Mouse (Mus musculus) pancreas, adult 10 weeks (tissue): ENCODE measurements around the gene Fbxo31. TPM values are rescaled to one million over a fixed set of nuclear protein-coding genes. Genes with fewer than 3 reads are reported as not detected.

ENCODE experiments used
- polyA plus RNA-seq: library from polyadenylated mRNA; stranded (reverse); fragments of 350-450 nt; fragmentation: Illumina TruSeq; extraction: RNeasy Lipid Tissue Mini Kit (QIAGEN cat#74804); gene quantifications from one replicate; pipeline ENCODE4 v1.2.3, GENCODE M21; 2015; ENCODE audit warnings: low read depth, low replicate concordance; ENCODE audit not compliant: insufficient read depth

The Fbxo31 gene
- 15.5 TPM for polyA plus RNA-seq

DNA sequence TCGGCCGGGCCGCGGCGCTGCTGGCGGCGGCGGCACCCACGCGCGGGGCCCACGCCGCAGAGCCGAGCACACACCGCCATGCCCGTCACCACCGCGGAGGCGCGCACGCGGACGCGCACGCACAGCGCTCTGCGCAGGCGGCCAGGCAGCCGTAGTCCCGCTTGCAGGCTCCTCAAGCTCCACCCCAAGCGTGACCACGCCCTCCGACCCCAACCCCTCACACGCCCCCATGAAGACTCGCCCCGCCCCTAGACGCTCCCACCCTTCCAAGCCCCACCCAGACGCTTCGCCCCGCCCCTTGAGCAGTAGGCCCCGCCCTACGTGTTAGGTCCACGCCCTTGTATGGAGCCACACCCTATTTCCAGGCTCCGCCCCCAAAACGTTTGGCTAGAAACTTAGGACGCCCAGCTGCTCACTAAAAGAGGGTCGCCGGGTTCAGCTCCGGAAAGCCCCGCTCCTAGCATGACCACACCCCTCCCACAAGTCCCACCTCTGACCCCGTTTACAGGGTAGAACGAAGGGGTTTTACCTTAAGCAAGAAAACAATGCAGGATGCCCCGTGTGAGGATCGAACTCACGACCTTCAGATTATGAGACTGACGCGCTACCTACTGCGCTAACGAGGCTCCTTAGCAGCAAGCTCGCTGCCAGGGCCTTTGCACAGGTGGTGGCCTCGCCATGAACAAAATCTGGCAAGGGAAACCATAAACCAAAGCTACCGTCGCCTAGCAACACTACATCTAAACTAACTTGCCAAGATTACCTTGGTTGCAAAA, at the start of gene Fbxo31:
Gene Fbxo31, minus strand, starts transcription at position 131 of the 776 bp plus-strand sequence.

DNA sequence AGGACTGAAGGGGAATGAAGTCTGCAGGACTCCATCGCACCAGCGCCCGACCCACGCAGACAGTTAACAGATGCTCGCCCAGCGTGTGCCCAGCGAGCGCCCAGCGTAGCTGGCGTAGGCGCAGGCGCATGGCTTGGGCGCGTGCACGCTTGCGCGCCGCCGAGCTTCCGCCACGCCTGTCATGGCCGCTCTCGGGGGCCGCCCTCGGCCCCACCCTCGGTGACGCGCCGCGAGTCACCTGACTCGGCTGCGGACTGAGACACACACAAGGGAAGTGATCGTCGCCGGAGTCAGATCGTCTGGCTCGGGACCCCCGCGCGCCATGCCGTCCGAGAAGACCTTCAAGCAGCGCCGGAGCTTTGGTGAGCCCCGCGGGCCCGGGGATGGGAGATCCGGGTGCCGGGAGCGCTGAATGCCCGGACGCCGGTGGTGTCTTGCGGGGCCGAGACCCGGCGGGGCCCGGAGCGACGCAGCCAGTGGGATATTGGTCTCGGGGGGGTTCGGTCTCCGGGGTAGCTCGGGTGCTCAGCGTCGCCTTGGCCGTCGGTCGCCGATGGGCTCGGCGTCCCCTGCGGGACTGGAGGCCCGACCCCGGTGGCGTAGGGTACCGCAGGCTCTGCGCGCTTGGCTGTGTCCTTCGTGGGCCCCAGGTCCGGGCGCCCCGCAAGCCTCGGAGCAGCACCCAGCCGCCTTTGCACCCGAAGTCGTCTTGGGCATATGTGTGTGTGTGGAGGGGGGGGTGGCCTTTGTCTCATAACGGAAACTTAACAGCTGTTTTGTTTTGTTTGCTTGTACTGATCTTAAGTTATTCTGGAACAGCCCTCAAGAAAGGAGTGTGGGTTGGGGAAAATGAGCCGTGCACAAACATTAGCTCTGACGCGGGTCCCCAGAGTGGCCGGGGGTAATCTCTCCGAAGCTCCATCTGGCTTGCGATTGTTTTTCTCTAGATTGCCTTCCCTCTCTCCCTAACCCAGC, 11.9 kb upstream of the Fbxo31 start, which contains the start of gene Map1lc3b:
Gene Map1lc3b, plus strand, starts transcription at position 159 of the 975 bp plus-strand sequence.

DNA sequence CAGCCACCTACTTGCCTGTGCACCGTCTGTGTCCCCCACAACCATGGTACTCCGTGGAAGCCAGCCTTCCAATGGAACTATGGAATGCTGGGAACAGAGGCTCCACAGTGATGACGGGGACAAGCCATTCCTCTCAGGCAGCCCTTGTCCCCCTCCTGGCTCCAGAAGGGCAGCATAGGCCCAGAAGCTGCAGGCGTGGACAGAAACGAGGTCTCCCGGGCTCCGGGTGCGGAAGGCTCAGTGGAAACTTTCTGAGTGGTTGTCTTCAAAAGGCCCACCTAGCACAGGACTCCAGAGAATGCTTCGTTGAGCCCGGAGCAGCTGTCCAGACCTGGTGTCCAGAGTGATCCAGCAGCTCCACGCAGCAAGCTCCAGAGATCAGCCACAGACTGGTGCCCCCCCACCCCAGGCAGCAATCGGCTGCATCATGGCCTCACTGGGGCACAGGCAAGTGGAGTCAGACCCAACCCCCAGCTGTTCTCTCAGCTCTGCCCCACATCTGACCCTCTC, 34.3 kb downstream of the Fbxo31 start, which contains the start of gene 1700018B08Rik:
Gene 1700018B08Rik, minus strand, starts transcription at position 45 of the 510 bp plus-strand sequence.

Other genes starting within 250 kb of the Fbxo31 start
- gene 1700018B08Rik, start 34.5 kb downstream of the Fbxo31 start, polyA plus RNA-seq: not detected
- gene Map1lc3b, start 11.6 kb upstream of the Fbxo31 start, polyA plus RNA-seq: 41.3 TPM
- 14.3 TPM for gene Zcchc14, start 74.1 kb upstream of the Fbxo31 start, polyA plus RNA-seq
- gene Jph3, start 150.8 kb upstream of the Fbxo31 start, polyA plus RNA-seq: 0.39 TPM